Mouse (Mus musculus): ENCODE results near the gene Pik3r1. TPM values are rescaled to one million over a fixed set of nuclear protein-coding genes. Genes with fewer than 3 reads are reported as not detected.

Gene Pik3r1
- total RNA-seq, 1 experiment = 7.3 TPM

DNA sequence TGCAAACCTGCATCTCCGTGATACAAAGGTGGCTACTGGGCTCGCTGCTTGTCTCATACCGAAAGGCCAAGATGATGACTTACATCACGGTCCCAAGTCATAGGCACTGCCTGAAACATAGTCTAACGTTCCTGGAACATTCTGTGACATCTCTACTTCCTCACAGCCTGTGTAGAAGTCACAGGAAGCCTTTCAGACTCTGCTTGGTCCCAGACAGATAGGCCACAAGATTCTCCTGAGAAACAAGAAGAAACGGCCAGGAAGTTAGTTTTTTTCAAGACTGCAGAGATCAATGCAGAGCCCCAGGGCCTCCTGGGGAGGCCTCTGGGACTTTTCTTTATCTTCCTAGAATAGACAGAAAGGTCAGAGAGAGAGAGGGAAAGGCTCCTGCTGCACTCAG lies 29.0 kb upstream of the Pik3r1 start:
- Histone ChIP-seq H3K9ac (ENCODE audit: insufficient read depth, low read depth, low read length, poor library complexity, severe bottlenecking) (no peak overlapping the region), H3K4me3 (ENCODE audit: insufficient read depth in 1 of 2, low read depth in 1 of 2, low read length in 2 of 2, poor library complexity in 1 of 2, severe bottlenecking in 1 of 2) (no peak overlapping the region), H3K36me3 (ENCODE audit: control insufficient read depth, insufficient read depth, low read length, poor library complexity, severe bottlenecking) (no peaks in the 10 kb centered on the region), H3K9me3 (ENCODE audit: control insufficient read depth, insufficient read depth, low read depth, low read length) (no peaks in the 10 kb centered on the region), H3K4me1 (ENCODE audit: control insufficient read depth in 2 of 2, insufficient read depth in 2 of 2, low read length in 2 of 2, poor library complexity in 1 of 2) (peaks cover 4 to 9% of the 10 kb centered on the region in 2 experiments; a peak in 1 of 4 replicates), H3K27ac (ENCODE audit: insufficient read depth, low read depth, low read length, poor library complexity, severe bottlenecking) (no peak overlapping the region)
- in situ Hi-C loops (cut with MboI; ENCODE audit: low sequenced_read_pairs in 2 of 2, unreplicated experiment in 2 of 2) = no loop called here
- no peak for TF ChIP-seq ZNF384 (IDR thresholded peaks at IDR 0.05; ENCODE audit: low read depth, low read length)
- TF ChIP-seq MAFK (IDR thresholded peaks at IDR 0.05; ENCODE audit: insufficient read depth, low read depth, low read length) = no peak
- TF ChIP-seq ZC3H11A (IDR thresholded peaks at IDR 0.05; ENCODE audit: borderline replicate concordance, low read depth, low read length) = no peak
- no peak for TF ChIP-seq HCFC1 (IDR thresholded peaks at IDR 0.05; ENCODE audit: borderline replicate concordance, insufficient read depth, low read length)
- no peak for TF ChIP-seq CHD2 (IDR thresholded peaks at IDR 0.05; ENCODE audit: low read depth, low read length)
- no peak for DNase-seq (ENCODE audit: low read depth, low spot score)

GRCm38 (mm10) chr13:101785705-101786104 lies 17.7 kb upstream of the Pik3r1 start:
- H3K27ac ChIP-seq (ENCODE audit: insufficient read depth, low read depth, low read length, poor library complexity, severe bottlenecking) = no peak overlapping the region
- in situ Hi-C loops (cut with MboI; ENCODE audit: low sequenced_read_pairs in 2 of 2, unreplicated experiment in 2 of 2) = no loop called here
- no peak for DNase-seq (ENCODE audit: low read depth, low spot score)
- H3K4me3 ChIP-seq (ENCODE audit: insufficient read depth in 1 of 2, low read depth in 1 of 2, low read length in 2 of 2, poor library complexity in 1 of 2, severe bottlenecking in 1 of 2) = no peak overlapping the region
- H3K4me1 ChIP-seq (ENCODE audit: control insufficient read depth in 2 of 2, insufficient read depth in 2 of 2, low read length in 2 of 2, poor library complexity in 1 of 2) = peaks cover 5 to 6% of the 10 kb centered on the region in 2 experiments; a peak in 2 of 4 replicates
- H3K9me3 ChIP-seq (ENCODE audit: control insufficient read depth, insufficient read depth, low read depth, low read length) = no peaks in the 10 kb centered on the region
- H3K9ac ChIP-seq (ENCODE audit: insufficient read depth, low read depth, low read length, poor library complexity, severe bottlenecking) = no peak overlapping the region
- no peak for TF ChIP-seq HCFC1 (IDR thresholded peaks at IDR 0.05; ENCODE audit: borderline replicate concordance, insufficient read depth, low read length)
- TF ChIP-seq ZNF384 (IDR thresholded peaks at IDR 0.05; ENCODE audit: low read depth, low read length) = no peak
- no peak for TF ChIP-seq CHD2 (IDR thresholded peaks at IDR 0.05; ENCODE audit: low read depth, low read length)
- no peak for TF ChIP-seq ZC3H11A (IDR thresholded peaks at IDR 0.05; ENCODE audit: borderline replicate concordance, low read depth, low read length)
- TF ChIP-seq MAFK (IDR thresholded peaks at IDR 0.05; ENCODE audit: insufficient read depth, low read depth, low read length) = no peak
- H3K36me3 ChIP-seq (ENCODE audit: control insufficient read depth, insufficient read depth, low read length, poor library complexity, severe bottlenecking) = no peaks in the 10 kb centered on the region

- no peak for DNase-seq (ENCODE audit: low read depth, low spot score)
- Histone ChIP-seq H3K9ac (ENCODE audit: insufficient read depth, low read depth, low read length, poor library complexity, severe bottlenecking) (no peak overlapping the region), H3K27ac (ENCODE audit: insufficient read depth, low read depth, low read length, poor library complexity, severe bottlenecking) (no peak overlapping the region), H3K4me1 (ENCODE audit: control insufficient read depth in 2 of 2, insufficient read depth in 2 of 2, low read length in 2 of 2, poor library complexity in 1 of 2) (peaks cover 5 to 6% of the 10 kb centered on the region in 2 experiments; a peak in 2 of 4 replicates), H3K4me3 (ENCODE audit: insufficient read depth in 1 of 2, low read depth in 1 of 2, low read length in 2 of 2, poor library complexity in 1 of 2, severe bottlenecking in 1 of 2) (0 out of 4 replicates have a peak overlapping the region, but pooled peaks of 1 of the 2 experiments have one; percentile 21), H3K36me3 (ENCODE audit: control insufficient read depth, insufficient read depth, low read length, poor library complexity, severe bottlenecking) (no peaks in the 10 kb centered on the region), H3K9me3 (ENCODE audit: control insufficient read depth, insufficient read depth, low read depth, low read length) (no peaks in the 10 kb centered on the region)
- in situ Hi-C loops (cut with MboI; ENCODE audit: low sequenced_read_pairs in 2 of 2, unreplicated experiment in 2 of 2) = no loop called here
- no peak for TF ChIP-seq ZC3H11A (IDR thresholded peaks at IDR 0.05; ENCODE audit: borderline replicate concordance, low read depth, low read length)
Observed at GRCm38 (mm10) chr13:101784651-101785289, 16.8 kb upstream of the Pik3r1 start.

GRCm38 (mm10) chr13:101779011-101779410 lies 11.0 kb upstream of the Pik3r1 start:
- no peak overlapping the region for H3K9ac ChIP-seq (ENCODE audit: insufficient read depth, low read depth, low read length, poor library complexity, severe bottlenecking)
- H3K4me3 ChIP-seq (ENCODE audit: insufficient read depth in 1 of 2, low read depth in 1 of 2, low read length in 2 of 2, poor library complexity in 1 of 2, severe bottlenecking in 1 of 2) = no peak overlapping the region
- H3K36me3 ChIP-seq (ENCODE audit: control insufficient read depth, insufficient read depth, low read length, poor library complexity, severe bottlenecking) = no peaks in the 10 kb centered on the region
- DNase-seq (ENCODE audit: low read depth, low spot score) = no peak
- no peaks in the 10 kb centered on the region for H3K9me3 ChIP-seq (ENCODE audit: control insufficient read depth, insufficient read depth, low read depth, low read length)
- no peaks in the 10 kb centered on the region for H3K4me1 ChIP-seq (ENCODE audit: control insufficient read depth in 2 of 2, insufficient read depth in 2 of 2, low read length in 2 of 2, poor library complexity in 1 of 2)
- TF ChIP-seq MAFK (IDR thresholded peaks at IDR 0.05; ENCODE audit: insufficient read depth, low read depth, low read length) = no peak
- no peak for TF ChIP-seq CHD2 (IDR thresholded peaks at IDR 0.05; ENCODE audit: low read depth, low read length)
- TF ChIP-seq HCFC1 (IDR thresholded peaks at IDR 0.05; ENCODE audit: borderline replicate concordance, insufficient read depth, low read length) = no peak
- TF ChIP-seq ZC3H11A (IDR thresholded peaks at IDR 0.05; ENCODE audit: borderline replicate concordance, low read depth, low read length) = no peak
- no peak for TF ChIP-seq ZNF384 (IDR thresholded peaks at IDR 0.05; ENCODE audit: low read depth, low read length)
- H3K27ac ChIP-seq (ENCODE audit: insufficient read depth, low read depth, low read length, poor library complexity, severe bottlenecking) = no peak overlapping the region
- in situ Hi-C loops (cut with MboI; ENCODE audit: low sequenced_read_pairs in 2 of 2, unreplicated experiment in 2 of 2) = no loop called here

DNA sequence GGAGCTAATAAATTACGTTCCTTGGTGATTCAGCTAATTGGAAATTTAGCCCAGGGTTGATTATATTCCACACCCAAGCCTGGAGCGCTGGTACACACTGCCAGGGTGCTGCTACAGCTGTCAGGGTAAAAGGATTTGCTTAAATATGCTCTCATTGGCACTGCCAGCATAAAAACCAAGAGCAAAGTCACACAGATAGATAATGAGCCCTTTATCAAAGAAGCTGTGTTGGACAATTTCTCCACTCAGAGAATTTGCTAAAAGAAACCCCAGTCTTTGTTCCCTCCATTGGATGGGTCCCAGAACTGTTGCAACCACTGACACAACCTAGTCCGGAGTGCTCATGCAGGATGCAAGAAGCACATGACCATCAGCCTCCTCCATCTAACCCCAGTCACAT lies 9.8 kb upstream of the Pik3r1 start:
- Histone ChIP-seq H3K4me1 (ENCODE audit: control insufficient read depth in 2 of 2, insufficient read depth in 2 of 2, low read length in 2 of 2, poor library complexity in 1 of 2) (no peaks in the 10 kb centered on the region), H3K9ac (ENCODE audit: insufficient read depth, low read depth, low read length, poor library complexity, severe bottlenecking) (no peak overlapping the region), H3K4me3 (ENCODE audit: insufficient read depth in 1 of 2, low read depth in 1 of 2, low read length in 2 of 2, poor library complexity in 1 of 2, severe bottlenecking in 1 of 2) (no peak overlapping the region), H3K9me3 (ENCODE audit: control insufficient read depth, insufficient read depth, low read depth, low read length) (no peaks in the 10 kb centered on the region), H3K36me3 (ENCODE audit: control insufficient read depth, insufficient read depth, low read length, poor library complexity, severe bottlenecking) (no peaks in the 10 kb centered on the region), H3K27ac (ENCODE audit: insufficient read depth, low read depth, low read length, poor library complexity, severe bottlenecking) (no peak overlapping the region)
- no peak for DNase-seq (ENCODE audit: low read depth, low spot score)
- in situ Hi-C loops (cut with MboI; ENCODE audit: low sequenced_read_pairs in 2 of 2, unreplicated experiment in 2 of 2) = no loop called here
- TF ChIP-seq HCFC1 (IDR thresholded peaks at IDR 0.05; ENCODE audit: borderline replicate concordance, insufficient read depth, low read length) (no peak), MAFK (IDR thresholded peaks at IDR 0.05; ENCODE audit: insufficient read depth, low read depth, low read length) (no peak), CHD2 (IDR thresholded peaks at IDR 0.05; ENCODE audit: low read depth, low read length) (no peak), ZC3H11A (IDR thresholded peaks at IDR 0.05; ENCODE audit: borderline replicate concordance, low read depth, low read length) (no peak), ZNF384 (IDR thresholded peaks at IDR 0.05; ENCODE audit: low read depth, low read length) (no peak)

Measured in ES-E14 (cell line).